Mouse (Mus musculus): ENCODE data around the gene Lpcat2.

- TF ChIP-seq POLR2A (IDR thresholded peaks at IDR 0.05; ENCODE audit: low read depth, low read length) (no peak), CTCF (IDR thresholded peaks at IDR 0.05; ENCODE audit: extremely low read depth, insufficient read length, insufficient replicate concordance, low read depth, low read length) (no peak)
Observed at GRCm38 (mm10) chr8:92881247-92881646, 26.1 kb downstream of the Lpcat2 start.

All from small intestine, adult 2 months (tissue).